Mouse (Mus musculus) cortical plate, adult 2 months (tissue): ENCODE measurements around the gene Pfkfb4. TPM values are rescaled to one million over a fixed set of nuclear protein-coding genes. Genes with fewer than 3 reads are reported as not detected.
A peak's percentile ranks its signal among the peaks of the same experiment; 100 is the strongest.

Experiments
- H3K27ac ChIP-seq: fragments of 200-500 bp; 2 replicates; pipeline ENCODE4 v1.5.1; 2012; ENCODE audit warnings: low read length, control low read depth, inconsistent platforms; ENCODE audit not compliant: insufficient read depth
- H3K4me1 ChIP-seq: fragments of 200-500 bp; 2 replicates; pipeline ENCODE4 v1.6.1; 2011; ENCODE audit warnings: low read length; ENCODE audit not compliant: control insufficient read depth, insufficient read depth
- H3K4me3 ChIP-seq: fragments of 200-500 bp; 2 replicates; pipeline ENCODE4 v1.5.1; 2011; ENCODE audit warnings: mild to moderate bottlenecking, low read length, control low read depth; ENCODE audit not compliant: insufficient read depth
- CTCF ChIP-seq: fragments of 200-500 bp; IDR thresholded peaks from 2 replicates; pipeline ENCODE4 v1.5.1; 2011; ENCODE audit warnings: mild to moderate bottlenecking, control low read depth, low read length; ENCODE audit not compliant: insufficient read depth; ENCODE audit errors: extremely low read depth
- POLR2A ChIP-seq: fragments of 200-500 bp; IDR thresholded peaks from 2 replicates; pipeline ENCODE4 v1.6.1; 2011; ENCODE audit warnings: mild to moderate bottlenecking, low read length, control low read depth; ENCODE audit not compliant: insufficient read depth; ENCODE audit errors: extremely low read depth
- polyA plus RNA-seq: library from polyadenylated mRNA; depleted of rRNA; stranded (reverse); fragments of >200 nt; gene quantifications from 2 replicates; pipeline ENCODE4 v1.2.3, GENCODE M21; 2012

Gene Pfkfb4
- polyA plus RNA-seq, 1 experiment: 20.8 TPM

DNA sequence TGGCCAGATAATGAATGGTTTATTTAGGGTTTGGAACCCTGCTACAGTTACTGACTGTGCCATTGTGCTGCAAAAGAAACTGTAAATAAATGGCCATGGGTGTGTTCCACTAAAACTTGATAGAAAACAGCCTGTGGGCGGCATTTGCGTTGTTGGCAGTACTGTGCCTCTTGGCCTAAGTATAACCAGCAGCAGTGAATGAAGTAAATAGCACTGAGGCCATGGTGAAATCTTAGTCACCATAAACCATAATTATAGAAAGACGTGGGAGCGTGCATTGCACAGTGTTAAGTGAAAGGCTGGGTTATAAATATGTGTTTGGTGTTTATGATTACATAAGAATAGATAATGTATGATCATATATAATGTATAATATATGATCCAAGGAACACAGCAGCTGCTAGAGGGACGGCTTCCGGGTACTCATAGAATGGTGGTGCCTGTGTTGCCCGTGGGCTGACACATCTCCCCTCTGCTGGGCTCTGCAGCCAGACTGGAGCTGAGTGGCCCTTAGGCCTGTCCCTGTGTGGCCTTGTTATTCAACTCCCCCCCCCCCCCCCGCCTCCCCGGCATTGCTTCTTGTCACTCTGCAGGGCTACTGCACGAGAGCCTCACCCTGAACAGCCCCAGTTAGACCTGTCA lies 17.5 kb downstream of the Pfkfb4 start:
- no peak for TF ChIP-seq CTCF
- TF ChIP-seq POLR2A: no peak
- H3K27ac ChIP-seq: peak overlapping the region; percentile 36; the same call in 1 of the 2 replicates

DNA sequence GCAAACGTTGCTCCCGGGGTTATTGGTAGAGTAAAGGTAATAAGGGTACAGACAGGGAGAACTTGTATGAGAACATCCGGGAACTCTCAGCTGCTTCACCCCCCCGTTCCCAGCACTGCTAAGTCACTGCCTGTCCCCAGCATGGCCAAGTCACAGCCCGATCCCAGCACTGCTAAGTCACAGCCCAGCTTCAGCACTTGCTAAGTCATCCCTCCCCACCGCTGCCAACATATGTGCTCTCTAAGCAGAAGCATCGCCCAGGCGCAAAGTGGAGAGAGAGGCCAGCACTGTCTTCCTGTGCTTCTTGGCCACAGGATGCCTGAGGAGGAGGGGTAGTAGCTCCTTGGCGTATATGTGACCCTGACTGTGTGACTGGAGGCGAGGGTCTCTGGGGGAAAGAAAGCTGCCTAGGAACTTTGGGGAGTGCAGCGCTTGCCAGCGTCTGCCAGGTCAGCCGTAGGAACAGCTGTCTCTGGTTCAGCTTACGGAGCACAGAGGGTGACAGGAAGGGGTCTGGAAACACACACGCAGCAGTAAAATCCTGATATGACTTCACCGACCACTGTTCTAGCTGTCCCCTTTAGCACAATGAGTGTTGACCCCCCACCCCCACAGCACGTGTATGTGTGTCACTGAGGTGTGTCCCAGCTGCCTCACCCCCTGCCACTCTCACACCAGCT lies 18.2 kb downstream of the Pfkfb4 start:
- H3K27ac ChIP-seq: 0 out of 2 replicates have a peak overlapping the region, but pooled peaks have one; percentile 36

More for the DNA sequence above, 17.5 kb downstream of the Pfkfb4 start:
- Histone ChIP-seq H3K4me3 (no peak overlapping the region), H3K4me1 (peaks cover 5% of the 10 kb centered on the region)

GRCm38 (mm10) chr9:109010316-109010690 lies 18.7 kb downstream of the Pfkfb4 start:
- no peak for TF ChIP-seq CTCF
- TF ChIP-seq POLR2A: no peak
- no peak overlapping the region for H3K4me3 ChIP-seq
- peaks cover 5% of the 10 kb centered on the region for H3K4me1 ChIP-seq
- H3K27ac ChIP-seq: no peak overlapping the region

More for the DNA sequence above, 18.2 kb downstream of the Pfkfb4 start:
- no peak for TF ChIP-seq POLR2A
- no peak for TF ChIP-seq CTCF
- Histone ChIP-seq H3K4me3 (no peak overlapping the region), H3K4me1 (peaks cover 5% of the 10 kb centered on the region)

DNA sequence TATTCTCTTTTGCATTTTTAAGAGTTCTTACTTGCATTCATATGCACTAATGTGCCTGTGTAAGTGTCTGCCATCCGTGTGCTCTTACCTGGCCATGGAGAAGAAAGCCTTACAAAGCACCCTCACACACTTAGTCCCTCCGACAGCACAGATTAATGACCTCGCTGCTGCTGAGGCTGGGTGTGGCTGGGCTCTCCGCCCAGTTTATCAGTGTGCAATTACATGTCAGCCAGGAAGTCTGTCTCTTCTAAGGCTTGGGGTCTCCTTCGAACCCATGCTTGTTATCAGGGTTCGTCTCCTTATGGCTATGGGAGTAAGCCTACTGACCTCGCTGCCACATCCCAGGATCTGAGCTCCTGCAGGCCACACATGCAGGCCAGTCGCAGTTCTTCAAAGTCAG lies 23.8 kb downstream of the Pfkfb4 start:
- Histone ChIP-seq H3K4me1 (no peaks in the 10 kb centered on the region), H3K27ac (no peak overlapping the region), H3K4me3 (no peak overlapping the region)
- TF ChIP-seq POLR2A (no peak), CTCF (no peak)

- H3K4me3 ChIP-seq: no peak overlapping the region
- no peaks in the 10 kb centered on the region for H3K4me1 ChIP-seq
- TF ChIP-seq POLR2A (no peak), CTCF (no peak)
- H3K27ac ChIP-seq: no peak overlapping the region
These were observed 25.5 kb downstream of the Pfkfb4 start for GRCm38 (mm10) chr9:109016973-109017604.

DNA sequence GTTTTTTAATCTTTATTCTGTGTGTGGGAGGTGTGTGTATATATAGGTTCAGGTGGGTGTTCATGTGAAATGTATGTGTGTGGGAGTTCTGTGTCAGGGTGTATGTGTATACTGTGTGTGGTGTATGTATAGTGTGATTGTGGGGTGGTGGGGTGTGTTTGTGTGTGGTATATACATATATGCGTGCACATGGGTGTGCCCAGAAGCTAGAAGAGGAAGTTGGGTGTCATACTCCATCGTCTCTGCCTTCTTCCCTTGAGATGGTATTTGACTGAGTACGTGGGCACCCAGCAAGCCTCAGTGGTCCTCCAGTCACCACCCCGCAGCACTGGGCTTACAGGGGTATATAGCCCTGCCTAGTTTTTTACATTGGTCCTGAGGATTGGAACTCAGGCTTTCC lies 29.9 kb downstream of the Pfkfb4 start:
- Histone ChIP-seq H3K4me3 (no peak overlapping the region), H3K4me1 (peaks cover 5% of the 10 kb centered on the region), H3K27ac (no peak overlapping the region)
- TF ChIP-seq POLR2A (no peak), CTCF (no peak)

DNA sequence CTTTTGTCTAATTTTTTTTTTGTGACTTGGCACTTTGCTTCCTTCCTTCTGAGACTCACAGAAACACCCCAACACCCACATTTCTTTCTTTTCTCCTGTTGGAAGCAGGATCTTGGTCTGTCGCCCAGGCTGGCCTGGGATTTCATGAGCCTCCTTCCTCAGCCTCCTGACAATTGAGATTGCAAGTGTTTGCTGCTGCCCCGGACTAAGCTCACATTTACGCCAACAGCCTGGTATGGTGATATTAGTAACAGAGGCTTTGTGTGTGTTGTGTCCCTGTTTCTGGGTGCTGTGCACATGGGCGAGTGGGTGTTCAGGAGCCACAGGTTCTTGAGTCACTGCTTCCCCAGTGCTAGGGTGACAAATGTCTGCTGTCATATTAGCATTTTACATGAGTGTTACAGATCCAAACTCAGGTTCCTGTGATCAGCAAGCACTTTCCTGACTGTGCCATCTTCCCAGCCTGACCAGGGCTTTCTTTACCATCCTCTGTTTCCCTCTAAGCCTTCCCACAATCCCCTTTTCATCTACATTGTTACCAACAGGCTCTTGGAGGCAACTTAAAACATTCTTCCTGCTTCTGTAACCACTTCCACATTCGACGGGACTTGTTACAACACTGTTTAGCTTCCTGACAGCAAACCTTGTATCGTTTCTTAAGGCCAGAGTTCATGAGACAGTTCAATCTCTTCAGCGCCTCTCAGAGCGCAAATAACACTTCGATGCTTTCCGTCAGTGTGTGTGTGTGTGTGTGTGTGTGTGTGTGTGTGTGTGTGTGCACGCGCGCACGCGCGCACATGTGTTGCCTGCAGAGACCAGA lies 31.5 kb downstream of the Pfkfb4 start:
- H3K27ac ChIP-seq: peak overlapping the region; percentile 11
- TF ChIP-seq POLR2A (no peak), CTCF (no peak)
- no peak overlapping the region for H3K4me3 ChIP-seq
- H3K4me1 ChIP-seq: peaks cover 7% of the 10 kb centered on the region

DNA sequence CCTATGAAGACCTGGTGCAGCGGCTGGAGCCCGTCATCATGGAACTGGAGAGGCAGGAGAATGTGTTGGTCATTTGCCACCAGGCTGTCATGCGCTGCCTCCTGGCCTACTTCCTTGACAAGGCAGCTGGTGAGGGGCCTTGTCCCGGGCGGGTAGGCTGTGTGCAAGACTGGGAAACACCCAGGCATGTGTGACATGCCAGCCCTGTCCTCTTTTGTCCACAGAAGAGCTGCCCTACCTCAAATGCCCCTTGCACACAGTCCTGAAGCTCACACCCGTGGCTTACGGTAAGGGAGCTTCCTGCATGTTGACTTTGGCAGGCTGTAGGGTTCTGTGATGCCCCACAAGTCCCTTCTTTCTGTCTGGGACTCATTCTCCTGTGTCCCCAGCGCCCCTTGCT lies 35.9 kb downstream of the Pfkfb4 start:
- Histone ChIP-seq H3K27ac (no peak overlapping the region), H3K4me1 (peaks cover 5% of the 10 kb centered on the region), H3K4me3 (no peak overlapping the region)
- TF ChIP-seq POLR2A: no peak
- no peak for TF ChIP-seq CTCF

DNA sequence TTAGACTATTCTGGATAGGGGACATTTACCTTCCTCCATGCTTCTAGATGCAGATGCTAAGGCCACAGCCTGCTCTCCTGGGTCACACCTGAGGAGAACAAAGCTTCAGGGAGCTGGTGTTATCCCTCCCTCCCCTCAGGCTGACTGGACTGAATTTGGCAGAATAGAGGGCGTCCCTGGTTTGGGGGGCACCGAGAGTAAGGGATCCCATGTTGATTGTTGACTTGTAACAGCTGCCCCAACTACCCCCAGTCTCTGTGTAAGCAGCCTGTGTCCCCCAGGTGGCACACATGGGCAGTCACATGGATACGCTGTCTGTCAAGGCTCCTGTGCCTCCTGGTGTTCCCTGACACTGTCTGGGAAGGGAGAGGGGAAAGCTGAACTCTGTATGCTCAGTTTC lies 36.8 kb downstream of the Pfkfb4 start:
- H3K27ac ChIP-seq: no peak overlapping the region
- peaks cover 2% of the 10 kb centered on the region; the same call in 1 of the 2 replicates for H3K4me1 ChIP-seq
- no peak overlapping the region for H3K4me3 ChIP-seq
- no peak for TF ChIP-seq CTCF

DNA sequence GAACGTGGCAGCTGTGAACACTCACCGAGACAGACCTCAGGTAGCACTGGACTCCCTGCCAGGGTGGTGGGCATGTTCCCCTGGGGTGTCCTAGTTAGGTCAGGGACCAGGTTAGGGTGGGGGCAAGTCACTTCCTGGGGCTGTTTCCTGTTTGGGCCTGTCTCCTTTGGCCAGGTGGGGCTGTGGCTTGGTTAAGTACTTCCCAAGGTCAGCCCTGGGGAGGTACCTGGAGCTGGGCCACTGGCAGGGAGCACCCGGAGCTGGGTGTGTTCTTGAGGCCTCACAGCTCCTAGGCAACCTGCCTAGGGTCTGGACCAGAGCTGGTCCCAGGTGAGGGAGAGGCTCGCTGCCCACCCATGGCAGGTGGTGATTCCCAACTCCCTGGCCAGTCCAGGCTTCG lies 37.3 kb downstream of the Pfkfb4 start:
- TF ChIP-seq POLR2A (no peak), CTCF (no peak)
- H3K4me1 ChIP-seq: peaks cover 2% of the 10 kb centered on the region; the same call in 1 of the 2 replicates
- H3K27ac ChIP-seq: no peak overlapping the region
- no peak overlapping the region for H3K4me3 ChIP-seq
